Mouse (Mus musculus) right cerebral cortex, postnatal 36 days (tissue): ENCODE measurements around the gene Kif1c.

Source experiments
- DNase-seq, 2 experiments: peaks; one replicate each; pipeline ENCODE4 v3.0.0; 2022; ENCODE audit warnings: low spot score in 2 of 2, mixed read lengths in 1 of 2

The Kif1c gene

DNA sequence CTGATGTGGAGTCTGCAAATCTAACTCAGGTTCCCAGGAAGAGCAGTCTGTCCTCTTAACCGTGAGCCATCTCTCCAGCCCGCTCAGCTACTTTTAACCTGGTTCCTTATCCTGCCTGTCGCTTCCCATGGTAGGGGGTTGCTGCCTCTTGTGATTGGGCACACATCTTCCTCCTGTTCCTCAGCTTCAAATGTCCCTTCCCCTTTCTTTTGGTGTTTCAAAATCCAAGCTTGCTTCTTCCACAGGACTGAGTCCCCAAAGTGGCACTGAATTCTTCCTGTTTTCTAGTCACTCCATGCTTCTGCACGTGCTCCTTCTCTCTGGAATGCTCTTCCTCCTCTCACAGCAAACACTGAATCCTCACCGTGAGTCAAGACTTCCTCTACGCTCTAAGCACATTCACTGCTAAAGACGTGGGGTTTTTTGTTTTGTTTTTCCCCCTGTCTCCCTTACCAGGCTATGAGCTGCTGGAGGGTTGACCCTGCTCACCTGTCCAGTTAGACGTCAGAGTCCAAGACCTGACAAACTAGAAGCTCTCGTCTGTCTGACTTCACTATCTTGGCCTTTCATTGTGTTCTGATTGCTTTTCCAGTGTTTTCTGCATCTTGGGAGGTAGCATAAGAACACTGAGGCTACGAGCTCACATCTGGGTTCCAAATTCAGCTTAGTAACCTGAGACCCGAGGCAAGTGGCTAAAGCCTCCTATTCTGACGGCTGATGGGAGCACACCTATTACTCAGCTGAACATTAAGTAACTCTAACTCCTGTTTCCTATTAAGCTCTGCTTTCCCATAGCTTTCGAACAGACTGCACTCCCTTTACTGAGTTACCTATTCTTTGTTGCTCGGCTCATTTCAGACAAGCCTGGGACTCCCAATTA is 32.8 kb upstream of the Kif1c start:
- DNase-seq = no peak

GRCm38 (mm10) chr11:70668335-70668770 is 32.0 kb upstream of the Kif1c start:
- DNase-seq = no peak

DNA sequence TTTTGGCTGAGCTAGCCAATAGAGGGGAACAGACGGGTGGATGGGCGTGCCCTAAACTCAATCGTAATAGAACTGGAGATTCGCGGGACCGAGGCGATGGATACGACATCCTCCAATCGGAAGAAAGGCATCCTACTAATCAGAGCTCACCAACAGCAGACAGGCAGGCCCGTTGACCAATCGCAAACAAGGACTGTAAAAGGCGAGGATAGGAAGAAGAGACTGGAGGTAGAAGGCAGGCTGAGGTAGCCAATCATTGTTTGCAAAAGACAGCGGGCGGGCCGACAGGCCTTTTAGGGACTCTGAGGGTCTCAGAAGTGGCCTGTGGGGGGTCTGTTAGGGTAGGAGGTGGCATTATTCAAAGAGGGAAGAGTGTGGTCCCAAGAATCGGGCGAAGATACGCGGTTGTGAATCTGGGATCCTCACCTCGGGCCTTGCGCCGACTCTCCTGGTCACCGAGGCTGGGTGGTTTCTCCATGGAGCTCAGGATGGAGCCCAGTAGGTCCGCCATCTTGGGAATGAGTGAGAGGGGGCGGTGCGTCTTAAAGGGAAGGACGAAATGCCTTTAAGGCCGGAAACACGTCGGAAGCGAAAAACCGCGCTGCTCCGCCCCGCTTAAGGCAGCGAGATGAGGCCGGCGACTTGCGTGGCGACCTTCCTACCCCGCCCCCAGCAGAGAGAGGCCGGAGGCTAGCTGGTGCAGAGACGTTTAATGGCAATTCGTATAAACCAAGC is 31.4 kb upstream of the Kif1c start, which contains the start of gene Spag7:
TSS of gene Spag7 (minus strand) at position 646 of the 735 bp plus-strand sequence.
- peak; percentile 99 to 100 for DNase-seq

DNA sequence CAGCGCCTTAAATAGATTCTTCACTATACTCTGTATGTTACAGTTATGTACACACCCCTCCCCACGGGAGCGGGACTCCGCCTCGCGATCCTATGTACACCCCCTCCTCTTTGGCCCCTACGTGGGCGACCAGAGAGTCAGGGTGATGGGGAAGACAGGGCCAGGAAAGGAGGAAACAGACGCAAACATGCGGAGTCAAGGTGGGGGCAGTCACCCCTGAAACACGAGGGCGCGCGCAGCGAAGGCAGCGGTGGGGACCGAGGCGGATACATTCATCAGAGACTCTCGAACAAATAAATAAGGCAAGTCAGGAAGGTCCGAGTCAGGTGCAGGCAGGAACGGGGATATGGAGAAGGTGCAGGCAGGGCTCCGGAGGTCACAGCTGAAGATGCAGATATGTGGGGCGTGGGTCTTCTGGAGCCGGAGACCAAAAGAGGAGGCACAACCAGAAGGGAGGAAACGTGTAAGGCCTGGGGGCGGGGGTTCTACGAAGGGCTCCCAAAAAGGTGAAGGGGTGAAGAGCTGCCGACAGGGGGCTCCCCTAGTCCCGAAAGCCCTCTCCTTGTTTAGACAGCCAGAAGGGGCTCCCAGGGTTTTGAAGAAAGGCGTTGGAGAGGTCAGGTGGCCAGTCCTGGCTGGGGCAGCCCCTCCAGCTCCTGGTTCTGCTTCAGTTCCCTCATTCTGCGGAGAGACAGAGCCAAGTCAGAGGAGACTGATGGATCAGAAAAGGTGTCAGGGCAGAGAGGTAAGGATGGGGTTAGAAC is 30.6 kb upstream of the Kif1c start:
- no peak for DNase-seq

DNA sequence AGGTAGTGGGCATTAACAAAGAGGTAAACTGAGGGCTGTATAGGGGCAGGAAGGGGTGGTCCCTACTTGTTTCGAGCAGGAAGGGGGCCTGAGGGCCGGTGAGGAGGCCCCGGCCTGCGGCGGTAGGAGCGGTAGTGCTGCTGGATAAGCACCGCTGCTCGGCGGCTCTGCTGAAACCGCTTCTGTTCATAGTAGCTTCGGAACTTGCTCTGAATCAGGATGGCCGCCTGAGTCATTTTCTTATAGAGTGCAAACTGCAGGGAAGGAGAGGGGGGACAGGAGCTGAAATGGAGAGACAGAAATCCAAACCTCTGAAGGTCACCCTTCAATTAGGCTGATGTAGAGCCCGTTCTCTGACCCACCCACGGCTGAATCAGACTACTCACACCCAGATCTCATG is 29.9 kb upstream of the Kif1c start:
- no peak for DNase-seq

DNA sequence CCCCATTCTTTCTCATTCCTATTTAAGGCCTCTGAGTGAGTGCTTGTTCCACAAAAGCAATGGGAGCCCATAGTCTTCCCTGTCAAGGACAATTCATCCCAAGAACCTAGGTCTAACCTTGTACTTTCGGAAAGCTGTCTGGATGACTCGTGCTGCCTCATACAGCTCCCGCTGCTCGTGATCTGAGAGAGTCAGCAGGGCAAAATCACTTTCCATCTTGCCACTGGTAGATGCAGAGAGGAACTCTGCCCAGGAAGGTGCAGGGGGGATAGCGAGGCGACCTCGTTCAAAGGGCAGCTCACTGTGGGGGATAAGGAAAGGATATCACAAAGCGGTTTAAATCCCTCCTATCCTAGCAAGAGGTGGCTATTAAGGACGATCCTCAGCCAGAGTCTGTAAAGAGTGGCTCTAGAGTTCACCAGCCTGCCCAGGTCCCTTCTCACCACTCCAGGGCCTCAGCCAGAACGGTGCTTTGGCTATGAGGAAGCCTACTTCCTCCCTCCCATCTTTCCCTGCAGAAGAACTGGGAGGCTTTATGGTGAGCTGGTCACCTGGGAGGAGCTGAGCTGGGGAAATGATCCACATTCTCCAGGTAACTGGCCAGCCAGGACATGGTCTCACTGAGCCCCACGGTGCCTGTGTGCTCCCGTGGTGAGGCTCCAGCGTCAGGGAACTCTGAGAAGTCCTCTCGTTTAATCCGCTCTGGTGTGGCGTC is 28.9 kb upstream of the Kif1c start:
- DNase-seq = no peak

- DNase-seq = no peak
These were observed 26.3 kb upstream of the Kif1c start for GRCm38 (mm10) chr11:70674014-70674413.

- DNase-seq = no peak
These were observed 25.8 kb upstream of the Kif1c start for GRCm38 (mm10) chr11:70674501-70674900.

- DNase-seq = no peak
These were observed 22.3 kb upstream of the Kif1c start for GRCm38 (mm10) chr11:70678092-70678491.

DNA sequence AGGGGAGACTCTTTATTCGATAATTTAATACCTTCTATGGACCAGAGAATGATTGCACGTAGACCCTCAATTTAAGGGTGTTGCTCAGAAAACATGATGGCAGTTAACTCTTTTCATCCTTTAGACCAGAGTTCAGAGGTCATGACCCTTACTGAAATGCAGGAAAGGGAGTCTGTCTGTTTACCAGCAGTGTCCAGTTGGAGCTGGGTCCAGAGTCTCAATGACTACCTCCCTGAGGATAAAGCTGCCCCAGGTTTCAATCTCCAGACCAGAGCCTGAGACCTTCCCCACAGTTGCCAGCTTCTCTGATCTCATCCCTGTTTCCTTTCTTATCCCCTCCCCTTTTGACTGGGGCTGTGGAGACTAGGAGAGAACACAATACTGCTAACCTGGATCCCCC is 21.8 kb upstream of the Kif1c start:
- DNase-seq = no peak

GRCm38 (mm10) chr11:70679361-70679760 is 21.0 kb upstream of the Kif1c start:
- DNase-seq = no peak

GRCm38 (mm10) chr11:70679894-70680293 is 20.5 kb upstream of the Kif1c start:
- DNase-seq = no peak

GRCm38 (mm10) chr11:70681170-70681569 is 19.2 kb upstream of the Kif1c start:
- no peak for DNase-seq

- no peak for DNase-seq
These were observed 18.3 kb upstream of the Kif1c start for GRCm38 (mm10) chr11:70681897-70682581.

DNA sequence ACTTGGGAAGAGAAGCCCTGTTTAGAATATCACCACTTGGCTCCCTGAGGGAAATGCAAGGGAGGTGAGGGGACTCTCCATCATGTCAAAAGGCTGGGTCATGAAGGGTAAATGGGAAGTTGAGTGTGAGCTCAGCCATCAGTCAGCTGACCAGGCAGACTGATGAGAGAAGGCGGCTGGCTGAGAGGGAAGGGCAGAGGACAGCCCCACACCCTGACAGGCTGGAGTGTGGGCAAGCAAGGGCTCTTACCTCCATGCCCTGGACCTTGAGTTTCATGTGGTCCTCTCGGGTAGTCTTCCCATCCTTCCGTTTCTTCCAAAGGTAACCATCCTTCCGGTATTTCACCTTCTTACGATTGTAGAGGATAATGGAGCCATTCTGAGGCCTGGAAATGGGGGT is 16.7 kb upstream of the Kif1c start:
- no peak for DNase-seq

GRCm38 (mm10) chr11:70686901-70687566 is 13.3 kb upstream of the Kif1c start:
- DNase-seq = peak; percentile 62 to 68

DNA sequence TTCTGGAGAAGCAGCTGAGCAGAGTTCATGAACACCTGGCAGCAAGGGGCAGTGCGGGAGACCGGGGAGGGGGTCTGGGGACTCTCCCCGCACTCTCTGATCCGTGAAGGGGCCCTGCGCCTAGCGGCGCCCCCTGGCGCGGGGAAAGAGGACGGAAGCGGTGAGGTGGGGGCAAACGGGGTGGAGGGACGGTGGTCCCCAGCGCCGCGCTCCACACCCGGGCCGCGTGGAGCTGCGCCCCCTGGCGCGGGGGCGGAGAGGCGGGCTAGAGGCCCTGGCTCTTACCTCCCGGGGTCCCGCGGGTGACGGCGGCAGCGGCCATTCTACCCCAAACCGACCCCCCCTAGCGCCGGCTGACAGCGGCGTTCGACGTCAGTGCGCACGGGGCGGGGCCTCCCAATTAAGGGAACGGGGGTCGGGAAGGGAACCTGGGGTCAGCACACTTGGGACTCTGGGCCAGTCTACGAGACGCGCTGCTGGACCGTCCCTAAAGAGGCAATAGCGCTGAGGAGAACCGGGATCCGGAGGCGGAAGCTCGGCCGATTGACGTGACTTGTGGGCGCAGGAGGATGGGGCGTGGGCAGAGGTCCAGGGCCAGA is 12.6 kb upstream of the Kif1c start, which contains the start of gene Camta2:
TSS of gene Camta2 (minus strand) at position 505 of the 599 bp plus-strand sequence.
- peak; percentile 68 to 69 for DNase-seq

- DNase-seq = no peak
These were observed 12.0 kb upstream of the Kif1c start for GRCm38 (mm10) chr11:70688372-70688771.

DNA sequence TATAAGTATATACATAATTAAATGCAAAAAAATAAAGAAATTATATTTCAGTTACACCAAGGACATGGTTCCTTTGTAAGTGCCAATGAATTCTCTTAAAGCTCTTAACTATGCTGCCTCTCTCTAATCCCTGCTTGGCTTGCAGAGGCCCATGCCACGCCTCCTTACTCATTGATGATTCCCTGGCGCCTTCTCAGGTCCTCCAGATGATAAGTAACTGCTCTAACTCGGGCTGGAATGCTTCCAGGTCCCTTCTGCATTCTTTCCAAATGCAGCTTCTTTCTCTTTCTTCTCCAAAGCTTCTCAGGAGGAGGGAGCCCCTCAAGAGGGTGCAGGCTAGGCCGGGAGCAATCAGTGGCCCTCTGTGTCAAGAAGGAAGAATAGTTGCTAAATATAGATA is 10.8 kb upstream of the Kif1c start:
- no peak for DNase-seq

DNA sequence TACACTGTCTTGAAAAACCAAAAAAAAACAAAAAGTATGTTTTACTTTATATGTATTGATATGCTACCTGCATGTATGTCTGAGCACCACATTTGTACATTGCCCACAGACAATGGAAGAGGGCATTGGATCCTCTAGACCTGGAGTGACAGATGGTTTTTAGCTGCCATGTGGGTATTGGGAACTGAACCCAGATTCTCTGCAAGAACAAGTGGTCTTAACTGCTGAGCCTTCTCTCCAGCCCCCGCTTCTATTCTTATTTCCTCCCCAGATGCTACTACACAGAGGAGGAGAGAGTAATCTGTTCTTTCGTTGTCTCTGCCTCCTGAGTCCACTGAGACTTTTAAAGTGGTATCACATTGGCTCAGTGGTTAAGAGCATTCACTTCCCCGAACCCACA is 6.8 kb upstream of the Kif1c start:
- DNase-seq = no peak
